Comparison of ENCODE assay signal across 10 mouse cellular contexts in genomic region chr10:22644171-22644570, GRCm38 (mm10). TPM values are rescaled to one million over a fixed set of nuclear protein-coding genes. Genes with fewer than 3 reads are reported as not detected.
A peak's percentile ranks its signal among the peaks of the same experiment; 100 is the strongest.
DNase-seq lines count a peak whose midpoint lies in the region; ATAC-seq and TF ChIP-seq lines count a peak whose summit lies in the region.
"Had no signal": no experiment of that assay in that cellular context is flagged by ENCODE, and none has a peak within 500 bp of the region (broad histone marks: within the 10 kb centered on the region; RNA-seq: fewer than 3 reads in every experiment).

No protein-coding gene starts in this region.

- no peak for DNase-seq in heart, embryonic 10.5 days (ENCODE audit: low spot score)
- no peak for DNase-seq in heart, postnatal 4 days
- DNase-seq in lung, postnatal 0 days (ENCODE audit: low spot score): no peak
- no peak for DNase-seq in lung, adult 18-20 months
- peak; percentile 47 for DNase-seq in retina, postnatal 1 day
- no peak for DNase-seq in spleen, adult 12 weeks (ENCODE audit: low spot score)
- DNase-seq: cerebellum, postnatal 25 days; right cerebral cortex, postnatal 14 days had no signal

- H3K36me3 ChIP-seq in heart, embryonic 10.5 days: no peaks in the 10 kb centered on the region
- H3K36me3 ChIP-seq in lung, postnatal 0 days (ENCODE audit: insufficient read depth, low read length): no peaks in the 10 kb centered on the region
- H3K36me3 ChIP-seq in hindbrain, embryonic 15.5 days: no peaks in the 10 kb centered on the region

- no peak for ATAC-seq in lung, postnatal 0 days
- no peak for ATAC-seq in hindbrain, embryonic 15.5 days (ENCODE audit: low FRiP score, low read depth)

- 74% methylated on average over 9 of the region's 9 CpGs for WGBS in heart, embryonic 10.5 days
- WGBS in lung, postnatal 0 days: 70% methylated on average over 9 of the region's 9 CpGs
- WGBS in hindbrain, embryonic 15.5 days: 70% methylated on average over 9 of the region's 9 CpGs

- no peaks in the 10 kb centered on the region for H3K27me3 ChIP-seq in heart, embryonic 10.5 days (ENCODE audit: insufficient read depth, poor library complexity, severe bottlenecking)
- H3K27me3 ChIP-seq in lung, postnatal 0 days (replicated peaks; ENCODE audit: insufficient read depth, low read length): no peaks in the 10 kb centered on the region
- H3K27me3 ChIP-seq in hindbrain, embryonic 15.5 days: no peaks in the 10 kb centered on the region

- no peaks in the 10 kb centered on the region for H3K9me3 ChIP-seq in heart, embryonic 10.5 days
- no peaks in the 10 kb centered on the region for H3K9me3 ChIP-seq in lung, postnatal 0 days (ENCODE audit: low read length)
- H3K9me3 ChIP-seq in hindbrain, embryonic 15.5 days: no peaks in the 10 kb centered on the region

- no peak for TF ChIP-seq EP300 in lung, postnatal 0 days (IDR thresholded peaks at IDR 0.05)

- no peak overlapping the region for H3K4me2 ChIP-seq in lung, postnatal 0 days (replicated peaks; ENCODE audit: low read depth, low read length)
- H3K4me2 ChIP-seq in hindbrain, embryonic 15.5 days: 0 out of 2 replicates have a peak overlapping the region, but pooled peaks have one; percentile 93

- H3K27ac ChIP-seq in heart, embryonic 10.5 days: 0 out of 2 replicates have a peak overlapping the region, but pooled peaks have one; percentile 83
- peak overlapping the region; percentile 92 for H3K27ac ChIP-seq in lung, postnatal 0 days (ENCODE audit: low read length)
- H3K27ac ChIP-seq in hindbrain, embryonic 15.5 days (replicated peaks): peak overlapping the region; percentile 60; the same call in 1 of the 2 replicates

- no peak overlapping the region for H3K9ac ChIP-seq in lung, postnatal 0 days (replicated peaks; ENCODE audit: low read depth)
- no peak overlapping the region for H3K9ac ChIP-seq in hindbrain, embryonic 15.5 days

- peaks cover 10% of the 10 kb centered on the region for H3K4me1 ChIP-seq in heart, embryonic 10.5 days
- 0 out of 2 replicates have a peak, but pooled peaks cover 2% of the 10 kb centered on the region for H3K4me1 ChIP-seq in lung, postnatal 0 days (ENCODE audit: insufficient read depth, low read depth, low read length)
- peaks cover 3% of the 10 kb centered on the region; the same call in 1 of the 2 replicates for H3K4me1 ChIP-seq in hindbrain, embryonic 15.5 days (replicated peaks)

- H3K4me3 ChIP-seq in heart, embryonic 10.5 days: no peak overlapping the region
- H3K4me3 ChIP-seq in lung, postnatal 0 days (ENCODE audit: low read depth, low read length): no peak overlapping the region
- no peak overlapping the region for H3K4me3 ChIP-seq in hindbrain, embryonic 15.5 days
- H3K4me3 ChIP-seq: myocyte had no signal

- TF ChIP-seq CTCF in lung, postnatal 0 days (IDR thresholded peaks at IDR 0.05): no peak

RNA-seq across cellular contexts. Expression of gene Slc2a12, which starts 0.6 kb away (rescaled TPM):
- 1.2 and 2.4 TPM in 2 replicates for polyA plus RNA-seq in heart, embryonic 10.5 days (2016; fragmentation: Nextera tagmentation; extraction: Ambion mirVana)
- 10 to 100 TPM in 1 of 2 experiments, 1 to 10 TPM in 1; 5.9 to 10.9 TPM for total RNA-seq in heart, postnatal 4 days (2021)
- polyA plus RNA-seq in lung, postnatal 0 days (2015; fragmentation: Nextera tagmentation; extraction: Ambion mirVana): 2.6 and 3.2 TPM in 2 replicates
- 6.8 and 7.6 TPM in 2 replicates for polyA plus RNA-seq in hindbrain, embryonic 15.5 days (2015; fragmentation: Nextera tagmentation; extraction: Ambion mirVana)
